Mouse (Mus musculus) T-helper 1 cell (primary cell): ENCODE measurements around the gene Tnfaip8l1.

Experiments used
- in situ Hi-C: fragments of 300-600 bp; cut with MboI, MseI; formaldehyde crosslinking; loops from one replicate; pipeline ENCODE4 v1.15.1; 2025; ENCODE audit warnings: high pct_unique_total_duplicates

Tnfaip8l1 gene

GRCm38 (mm10) chr17:56162231-56162774, at the start of gene Tnfaip8l1:
Tnfaip8l1 (plus strand) TSS chr17:56162477.
- in situ Hi-C loops = no loop called here

- in situ Hi-C loops = no loop called here
Observed at GRCm38 (mm10) chr17:56112743-56113142, 49.5 kb upstream of the Tnfaip8l1 start.

- in situ Hi-C loops = no loop called here
Observed at GRCm38 (mm10) chr17:56116193-56116592, 46.1 kb upstream of the Tnfaip8l1 start.

- in situ Hi-C loops = no loop called here
Observed at GRCm38 (mm10) chr17:56117251-56117710, 45.0 kb upstream of the Tnfaip8l1 start, which contains the start of gene Plin5. Plin5 (minus strand) TSS chr17:56117596.

- in situ Hi-C loops = no loop called here
Observed at GRCm38 (mm10) chr17:56119431-56119830, 42.8 kb upstream of the Tnfaip8l1 start.

- in situ Hi-C loops = no loop called here
Observed at GRCm38 (mm10) chr17:56119981-56120880, 42.0 kb upstream of the Tnfaip8l1 start.

GRCm38 (mm10) chr17:56121826-56122225, 40.5 kb upstream of the Tnfaip8l1 start, which contains the start of gene Lrg1:
Lrg1 (minus strand) TSS chr17:56122001.
- in situ Hi-C loops = no loop called here

- in situ Hi-C loops = no loop called here
Observed at GRCm38 (mm10) chr17:56123161-56123560, 39.1 kb upstream of the Tnfaip8l1 start.

DNA sequence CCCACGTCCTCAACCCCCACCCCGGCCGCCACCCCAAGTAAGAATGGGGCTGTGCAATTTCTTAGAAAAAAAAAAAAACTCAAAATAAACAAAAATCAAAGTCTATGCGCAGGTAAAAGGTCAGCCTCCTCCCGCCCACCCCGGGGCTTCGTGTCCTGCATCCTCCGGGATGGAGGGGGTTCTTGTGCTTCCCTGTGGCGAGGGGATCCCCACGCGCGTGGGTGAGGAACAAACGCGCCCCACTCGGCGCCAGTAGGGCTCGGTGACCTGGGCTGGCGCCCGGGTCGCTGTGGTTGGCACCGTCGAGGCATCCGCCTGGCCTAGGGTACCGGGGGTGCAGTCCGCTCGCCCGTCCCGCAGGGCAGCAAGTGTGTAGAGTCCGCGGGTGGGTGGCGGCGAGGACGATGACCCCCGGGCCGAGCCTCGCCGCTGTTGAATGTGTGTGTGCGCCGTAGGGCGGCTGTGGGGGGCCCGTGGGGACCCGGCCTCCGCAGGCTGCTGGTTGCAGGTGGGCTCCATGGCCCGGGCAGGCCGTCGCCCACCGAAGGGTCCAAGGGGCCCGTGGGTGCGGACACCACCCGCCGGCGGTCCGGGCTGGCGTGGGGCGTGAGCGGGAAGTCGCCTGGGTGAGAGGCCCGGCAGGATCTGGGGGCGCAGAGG, 38.5 kb upstream of the Tnfaip8l1 start:
- in situ Hi-C loops = no loop called here

DNA sequence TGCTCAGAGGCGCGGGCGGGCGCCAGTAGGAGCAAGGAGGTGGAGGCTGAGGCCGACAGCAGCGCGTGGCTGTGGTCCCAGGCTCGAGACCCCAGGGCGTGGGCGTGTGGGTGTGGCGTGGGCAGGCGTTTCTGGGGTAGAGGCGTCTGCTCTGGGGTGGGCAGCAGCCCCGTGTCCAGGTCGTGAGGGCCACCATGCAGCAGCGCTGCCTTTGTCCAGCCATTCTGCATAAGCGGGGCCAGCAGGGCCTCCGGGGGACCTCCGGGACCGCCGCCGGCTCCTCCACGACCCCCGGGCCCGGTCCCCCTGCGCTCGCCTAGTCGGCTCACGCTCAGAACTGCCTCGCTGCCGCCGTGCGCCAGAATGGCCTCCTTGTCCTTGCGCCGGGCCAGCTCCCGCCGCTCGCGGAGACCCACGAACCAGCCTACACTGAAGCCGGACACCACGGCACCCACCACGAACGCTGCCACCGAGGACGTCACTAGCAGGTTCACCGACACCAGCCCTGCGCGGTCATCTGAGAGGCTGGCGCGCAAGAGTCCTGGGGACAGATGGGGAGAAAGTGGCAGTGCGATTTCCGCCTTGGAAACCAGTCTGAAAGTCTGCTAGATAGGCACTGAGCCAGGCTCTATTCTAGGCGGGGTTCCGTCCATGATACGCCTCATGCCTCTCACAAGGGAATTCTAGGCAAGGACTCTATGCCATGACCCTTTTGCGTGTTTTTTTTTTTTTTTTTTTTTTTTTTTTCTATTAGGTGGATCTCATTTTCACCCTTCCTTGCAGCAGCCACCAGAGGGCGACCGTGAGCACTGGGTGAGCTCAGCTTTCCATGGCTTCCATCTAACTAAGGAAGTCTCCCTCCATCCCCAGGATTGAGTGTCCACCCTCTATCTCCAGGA, 37.7 kb upstream of the Tnfaip8l1 start:
- in situ Hi-C loops = no loop called here

GRCm38 (mm10) chr17:56125276-56125630, 37.0 kb upstream of the Tnfaip8l1 start:
- in situ Hi-C loops = no loop called here

DNA sequence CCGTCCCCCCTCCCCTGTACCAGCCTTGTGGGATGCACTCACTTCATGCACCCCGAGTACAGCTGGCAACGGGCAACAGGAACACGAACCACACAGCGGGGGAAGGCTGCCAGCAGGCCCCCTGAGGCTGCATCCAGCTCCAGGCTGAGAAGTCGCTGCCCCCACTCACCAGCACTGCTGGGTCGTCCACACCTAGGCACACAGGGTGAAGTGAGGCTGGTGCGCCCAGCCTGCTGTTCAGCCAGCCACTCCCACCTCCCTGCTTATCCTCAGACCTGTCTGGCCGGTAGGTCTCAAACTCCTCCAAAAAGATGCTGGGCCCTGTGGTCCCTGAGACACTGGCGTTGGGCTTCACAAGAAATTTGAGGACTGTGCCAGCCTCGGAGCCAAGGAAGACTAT, 36.1 kb upstream of the Tnfaip8l1 start:
- in situ Hi-C loops = no loop called here

DNA sequence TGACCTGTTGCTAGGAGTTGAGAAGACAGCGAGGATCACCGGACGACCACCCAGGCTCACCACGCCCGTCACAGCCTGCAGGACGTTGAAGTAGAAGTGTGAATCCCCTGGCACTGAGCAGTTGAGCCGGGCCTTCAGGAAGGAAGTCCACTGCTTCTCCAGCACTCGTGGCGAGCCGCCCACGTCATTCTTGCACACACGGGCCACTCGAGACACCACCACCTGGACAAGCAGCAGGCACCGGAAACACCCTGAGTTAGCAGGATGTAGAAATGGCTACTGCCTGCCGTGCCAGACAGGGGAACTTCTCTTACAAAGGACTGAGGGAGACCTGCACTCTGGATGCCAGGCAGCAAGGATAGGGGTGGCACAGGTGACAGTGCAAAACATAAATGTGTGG, 34.0 kb upstream of the Tnfaip8l1 start:
- in situ Hi-C loops = no loop called here

- in situ Hi-C loops = loop anchor here (5.0 kb wide), 1 partner anchor 126 kb away; the partner anchor contains the start of gene Fem1a
Observed at GRCm38 (mm10) chr17:56131136-56131535, 31.1 kb upstream of the Tnfaip8l1 start.

DNA sequence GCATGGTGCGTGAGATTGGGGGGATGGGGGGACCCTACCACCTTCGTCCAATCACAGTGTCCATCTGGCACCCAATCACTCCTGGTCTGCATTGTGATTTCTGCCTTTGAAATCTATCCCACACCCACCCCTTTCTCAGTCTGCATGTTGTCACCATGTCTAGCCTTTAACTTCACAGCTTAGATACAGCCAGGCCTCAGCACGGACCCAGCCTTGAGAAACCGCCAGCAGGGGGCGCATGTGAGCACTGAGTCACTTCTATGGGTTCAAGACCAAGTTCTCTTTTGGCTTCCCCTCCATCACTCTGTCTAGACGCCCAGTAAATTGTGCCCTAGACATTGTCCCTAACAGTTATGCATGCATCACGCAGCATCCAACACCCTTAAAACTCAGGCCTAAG, 30.5 kb upstream of the Tnfaip8l1 start:
- in situ Hi-C loops = loop anchor here (5.0 kb wide), 1 partner anchor 125 kb away; the partner anchor contains the start of gene Fem1a

DNA sequence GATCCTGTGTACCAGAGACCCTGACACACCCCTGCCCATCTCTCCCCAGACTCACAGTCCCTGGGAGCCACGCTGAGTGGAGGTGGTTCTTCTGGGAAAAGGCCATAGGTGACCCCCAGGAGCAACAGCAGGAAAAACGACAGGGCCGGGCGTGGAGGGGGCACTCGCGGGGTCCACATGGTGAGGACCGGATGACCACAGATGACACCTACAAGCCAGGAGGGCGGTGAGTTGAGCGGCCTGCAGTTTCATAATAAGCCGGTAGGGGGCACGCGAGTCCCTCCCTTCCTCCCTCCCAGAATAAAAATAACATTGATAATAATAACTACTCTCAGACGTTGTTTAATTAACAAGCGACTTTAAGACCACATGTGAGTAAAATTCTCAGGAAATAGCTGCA, 29.6 kb upstream of the Tnfaip8l1 start:
- in situ Hi-C loops = loop anchor here (5.0 kb wide), 1 partner anchor 125 kb away; the partner anchor contains the start of gene Fem1a

DNA sequence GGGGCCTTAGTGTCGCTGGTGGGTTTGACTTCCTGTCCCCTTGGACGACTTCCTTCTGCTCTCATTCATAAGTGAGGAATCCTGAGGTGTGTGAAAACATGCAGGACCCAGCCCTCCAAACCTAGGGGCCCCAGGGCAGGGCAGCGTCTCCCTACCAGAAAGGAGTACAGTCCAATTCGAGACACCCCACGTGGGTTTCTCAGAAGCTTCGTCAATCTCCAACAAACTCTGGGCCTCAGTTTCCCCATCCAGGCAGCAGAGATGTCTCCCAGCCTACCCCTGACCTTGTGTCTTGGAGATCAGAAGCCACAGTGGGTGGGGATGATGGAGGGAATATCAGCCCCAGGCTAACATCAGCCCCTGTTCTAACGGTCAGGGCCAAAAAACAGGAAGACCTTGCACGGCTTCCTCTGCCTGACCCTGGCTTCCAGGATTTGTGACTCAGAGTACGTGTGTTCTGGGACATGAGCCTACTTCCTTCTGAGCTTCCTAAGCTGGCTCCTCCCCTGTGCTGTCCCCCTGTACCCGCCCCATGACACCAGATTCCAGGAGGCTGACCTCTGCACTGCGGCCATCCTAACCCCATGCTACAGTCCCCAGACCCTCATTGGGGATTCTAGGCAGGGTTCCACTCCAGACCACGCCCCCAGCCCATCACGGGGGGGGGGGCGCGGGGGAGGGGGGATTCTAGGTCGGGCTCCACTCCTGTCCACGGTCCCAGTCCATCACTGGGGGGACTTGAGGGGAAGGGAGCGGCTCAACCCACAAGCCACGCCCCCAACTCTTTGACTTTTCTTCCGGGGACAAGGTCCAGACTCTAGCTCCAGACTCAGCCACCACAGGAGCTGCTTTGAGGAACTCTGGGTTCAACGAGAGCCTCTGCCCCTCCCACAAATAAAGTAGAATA, 28.6 kb upstream of the Tnfaip8l1 start:
- in situ Hi-C loops = loop anchor here (5.0 kb wide), 1 partner anchor 124 kb away; the partner anchor contains the start of gene Fem1a

- in situ Hi-C loops = loop anchor here (5.0 kb wide), 1 partner anchor 123 kb away; the partner anchor contains the start of gene Fem1a
Observed at GRCm38 (mm10) chr17:56134463-56134971, 27.8 kb upstream of the Tnfaip8l1 start.

GRCm38 (mm10) chr17:56136558-56136957, 25.7 kb upstream of the Tnfaip8l1 start:
- in situ Hi-C loops = no loop called here
